Mouse (Mus musculus) liver, embryonic 13.5 days (tissue): ENCODE measurements at regions not wholly inside any gene's neighbourhood (a gene's known extent, or its start where the extent isn't known, plus 50 kb on each side); places are given as distances from the start of the nearest gene placed in this dataset.
"Not testable (repeated sequence)": the region's sequence is repeated elsewhere in the genome, so short reads cannot be mapped to it uniquely, and the experiment has no call there.

Experiments
- ATAC-seq: fragments of 200-750 bp; cut with Nextera tagmentation; 2 replicates; pipeline ENCODE4 v1.8.0; 2017; ENCODE audit warnings: low read depth, mild to moderate bottlenecking, moderate number of reproducible peaks, moderate library complexity
- DNase-seq: peaks from one replicate; pipeline ENCODE4 v3.0.0; 2022
- H3K27ac ChIP-seq: fragments of 300-500 bp; sonication (generic); 2 replicates; pipeline ENCODE4 v1.5.1; 2015; ENCODE audit warnings: moderate library complexity, mild to moderate bottlenecking, inconsistent platforms
- H3K27me3 ChIP-seq: fragments of 300-500 bp; sonication (generic); 2 replicates; pipeline ENCODE4 v1.6.1; 2015; ENCODE audit warnings: mild to moderate bottlenecking, inconsistent platforms
- H3K36me3 ChIP-seq: fragments of 300-500 bp; sonication (generic); 2 replicates; pipeline ENCODE4 v1.6.1; 2015; ENCODE audit warnings: mild to moderate bottlenecking, inconsistent platforms
- H3K4me1 ChIP-seq: fragments of 300-500 bp; sonication (generic); replicated peaks from 2 replicates; pipeline ENCODE4 v1.6.1; 2015; ENCODE audit warnings: inconsistent platforms
- H3K4me2 ChIP-seq: fragments of 300-500 bp; sonication (generic); 2 replicates; pipeline ENCODE4 v1.6.1; 2015; ENCODE audit warnings: inconsistent platforms, mild to moderate bottlenecking, moderate library complexity
- H3K4me3 ChIP-seq: fragments of 300-500 bp; sonication (generic); replicated peaks from 2 replicates; pipeline ENCODE4 v1.5.1; 2015; ENCODE audit warnings: mild to moderate bottlenecking, inconsistent platforms
- H3K9ac ChIP-seq: fragments of 300-500 bp; sonication (generic); 2 replicates; pipeline ENCODE4 v1.6.1; 2015; ENCODE audit warnings: mild to moderate bottlenecking, inconsistent platforms
- H3K9me3 ChIP-seq: fragments of 300-500 bp; sonication (generic); replicated peaks from 2 replicates; pipeline ENCODE4 v1.6.1; 2016; ENCODE audit warnings: inconsistent platforms
- WGBS: fragments of 180-500 bp; shearing (Covaris S2); methylation state at CpG from one replicate; pipeline ENCODE4 v1.1.7; 2015; ENCODE audit not compliant: insufficient replicate concordance; 5-methylcytosine and 5-hydroxymethylcytosine counted together

DNA sequence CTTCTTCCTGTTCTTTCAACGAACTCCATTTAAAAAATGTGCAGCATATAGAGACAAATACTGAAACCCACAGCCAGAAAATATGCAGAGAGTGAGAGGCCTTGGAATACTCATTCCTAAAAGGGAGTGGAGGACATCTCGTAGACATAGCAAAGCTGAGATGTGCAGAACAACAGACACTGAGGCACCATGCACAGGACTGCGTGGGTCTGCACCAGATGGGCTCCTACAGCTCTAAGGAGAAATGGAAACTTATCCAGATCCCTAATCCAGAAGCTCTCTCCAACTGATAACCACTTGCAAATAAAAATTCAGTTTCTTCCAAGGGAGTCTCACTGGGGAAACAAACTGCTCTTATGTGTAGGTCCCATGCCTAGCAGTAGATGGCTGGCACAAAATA, 101.6 kb downstream of the Slc25a24 start:
- H3K9me3 ChIP-seq = no peaks in the 10 kb centered on the region

DNA sequence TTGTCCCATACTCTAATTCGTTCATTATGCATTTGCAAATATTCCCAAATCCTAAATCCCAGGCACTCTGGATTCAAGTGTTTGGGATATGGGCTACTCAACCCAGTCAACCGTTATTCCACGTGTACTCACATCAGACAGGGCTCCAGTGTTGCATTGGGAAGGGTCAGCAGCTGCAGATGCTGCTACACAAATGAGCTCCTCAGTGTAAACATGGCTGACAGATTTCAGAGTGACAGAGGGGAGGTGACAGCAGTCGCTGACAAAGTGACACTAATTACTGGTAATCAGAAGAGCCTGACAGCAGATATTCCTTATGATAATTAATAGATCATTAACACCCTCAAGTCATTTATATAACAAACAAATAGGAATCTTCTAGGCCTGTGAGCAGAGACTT, 106.2 kb upstream of the Vav3 start:
- Histone ChIP-seq H3K4me2 (no peak overlapping the region), H3K4me3 (no peak overlapping the region), H3K9me3 (no peaks in the 10 kb centered on the region), H3K4me1 (no peaks in the 10 kb centered on the region), H3K36me3 (no peaks in the 10 kb centered on the region), H3K9ac (no peak overlapping the region), H3K27me3 (no peaks in the 10 kb centered on the region), H3K27ac (no peak overlapping the region)
- DNase-seq (no peak), ATAC-seq (no peak)
- 52% methylated on average over 4 of the region's 4 CpGs for WGBS

More for the DNA sequence above, 101.6 kb downstream of the Slc25a24 start:
- Histone ChIP-seq H3K36me3 (no peaks in the 10 kb centered on the region), H3K4me3 (no peak overlapping the region), H3K4me2 (no peak overlapping the region), H3K27me3 (no peaks in the 10 kb centered on the region), H3K27ac (no peak overlapping the region), H3K4me1 (no peaks in the 10 kb centered on the region), H3K9ac (no peak overlapping the region)
- DNase-seq = no peak
- WGBS = 53% methylated on average over 3 of the region's 3 CpGs
- no peak for ATAC-seq

- WGBS = 31% methylated on average over 5 of the region's 5 CpGs
- H3K27me3 ChIP-seq = no peaks in the 10 kb centered on the region
- DNase-seq (no peak), ATAC-seq (no peak)
- H3K9me3 ChIP-seq = no peaks in the 10 kb centered on the region
- no peak overlapping the region for H3K27ac ChIP-seq
- no peaks in the 10 kb centered on the region for H3K36me3 ChIP-seq
- no peak overlapping the region for H3K9ac ChIP-seq
- no peak overlapping the region for H3K4me2 ChIP-seq
- no peaks in the 10 kb centered on the region for H3K4me1 ChIP-seq
- H3K4me3 ChIP-seq = no peak overlapping the region
Observed at GRCm38 (mm10) chr3:109236918-109237317, 103.5 kb upstream of the Vav3 start.

GRCm38 (mm10) chr3:109243491-109243890, 97.0 kb upstream of the Vav3 start:
- no peaks in the 10 kb centered on the region for H3K4me1 ChIP-seq
- DNase-seq (no peak), ATAC-seq (no peak)
- no peaks in the 10 kb centered on the region for H3K9me3 ChIP-seq
- H3K27me3 ChIP-seq = no peaks in the 10 kb centered on the region
- WGBS = 64% methylated on average over 1 of the region's 1 CpGs
- no peak overlapping the region for H3K4me2 ChIP-seq
- H3K27ac ChIP-seq = no peak overlapping the region
- no peaks in the 10 kb centered on the region for H3K36me3 ChIP-seq
- H3K4me3 ChIP-seq = no peak overlapping the region
- no peak overlapping the region for H3K9ac ChIP-seq

GRCm38 (mm10) chr3:109248801-109249200, 91.7 kb upstream of the Vav3 start:
- no peak overlapping the region for H3K9ac ChIP-seq

GRCm38 (mm10) chr3:109249359-109249758, 91.1 kb upstream of the Vav3 start:
- Histone ChIP-seq H3K4me1 (0 out of 2 replicates have a peak, but pooled peaks cover 3% of the 10 kb centered on the region), H3K9me3 (no peaks in the 10 kb centered on the region), H3K27ac (no peak overlapping the region), H3K4me2 (no peak overlapping the region), H3K36me3 (no peaks in the 10 kb centered on the region), H3K4me3 (no peak overlapping the region), H3K27me3 (no peaks in the 10 kb centered on the region), H3K9ac (no peak overlapping the region)
- WGBS = 32% methylated on average over 1 of the region's 1 CpGs
- ATAC-seq = no peak
- no peak for DNase-seq

More at GRCm38 (mm10) chr3:109248801-109249200, 91.7 kb upstream of the Vav3 start:
- Histone ChIP-seq H3K4me3 (no peak overlapping the region), H3K4me1 (0 out of 2 replicates have a peak, but pooled peaks cover 3% of the 10 kb centered on the region), H3K27me3 (no peaks in the 10 kb centered on the region), H3K9me3 (no peaks in the 10 kb centered on the region), H3K27ac (no peak overlapping the region), H3K36me3 (no peaks in the 10 kb centered on the region), H3K4me2 (no peak overlapping the region)
- ATAC-seq (no peak), DNase-seq (no peak)
- 26% methylated on average over 1 of the region's 1 CpGs for WGBS

DNA sequence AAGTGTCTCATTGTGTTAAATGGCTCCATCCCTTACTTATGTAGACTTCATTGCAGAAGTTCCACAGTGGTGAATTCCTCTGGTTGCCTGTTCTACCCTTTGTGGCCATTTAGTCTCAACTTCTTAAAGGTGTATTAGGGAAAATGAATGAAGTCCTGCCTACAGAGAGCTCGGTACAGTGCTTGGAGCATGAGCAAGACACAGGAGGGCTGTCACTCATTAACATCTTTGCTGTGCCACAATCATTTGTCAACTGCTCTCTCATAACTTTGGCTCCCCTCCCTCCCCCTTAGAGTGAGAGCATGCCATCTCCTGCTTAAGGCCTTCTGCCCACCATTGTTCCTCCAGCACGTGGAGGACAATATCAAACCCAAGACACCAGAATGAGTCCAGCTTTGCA, 90.5 kb upstream of the Vav3 start:
- Histone ChIP-seq H3K27me3 (no peaks in the 10 kb centered on the region), H3K9me3 (no peaks in the 10 kb centered on the region), H3K4me3 (no peak overlapping the region), H3K4me2 (no peak overlapping the region), H3K9ac (no peak overlapping the region), H3K36me3 (no peaks in the 10 kb centered on the region), H3K4me1 (0 out of 2 replicates have a peak, but pooled peaks cover 3% of the 10 kb centered on the region), H3K27ac (no peak overlapping the region)
- WGBS = 55% methylated on average over 2 of the region's 2 CpGs
- ATAC-seq = no peak
- DNase-seq = no peak

DNA sequence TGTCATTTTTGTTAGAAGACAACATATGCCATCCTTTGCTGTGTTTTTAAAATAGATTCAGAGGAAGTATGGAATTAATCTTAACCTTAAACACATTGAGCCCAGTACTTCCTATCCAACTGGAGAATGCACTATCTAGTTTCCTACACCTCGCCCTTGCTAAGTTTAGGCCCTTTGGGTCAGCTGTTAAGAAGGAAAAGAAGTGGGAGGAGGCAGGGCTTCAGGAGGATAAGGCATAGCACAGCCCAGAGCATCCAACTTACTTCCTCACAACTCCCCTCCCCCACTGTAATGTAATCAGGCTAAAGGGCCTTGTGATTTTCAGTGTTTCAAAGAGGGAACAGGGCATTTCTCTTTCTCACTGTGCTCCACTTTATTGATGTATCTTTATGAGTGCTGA, 88.7 kb upstream of the Vav3 start:
- H3K4me1 ChIP-seq = 0 out of 2 replicates have a peak, but pooled peaks cover 3% of the 10 kb centered on the region
- no peak for DNase-seq
- no peak overlapping the region for H3K9ac ChIP-seq
- H3K4me2 ChIP-seq = no peak overlapping the region
- ATAC-seq = peak; percentile 66
- no peak overlapping the region for H3K4me3 ChIP-seq
- no peaks in the 10 kb centered on the region for H3K36me3 ChIP-seq
- no peaks in the 10 kb centered on the region for H3K27me3 ChIP-seq
- H3K27ac ChIP-seq = no peak overlapping the region
- WGBS = 5% methylated on average over 1 of the region's 1 CpGs
- no peaks in the 10 kb centered on the region for H3K9me3 ChIP-seq

GRCm38 (mm10) chr3:109254001-109254630, 86.3 kb upstream of the Vav3 start:
- DNase-seq (no peak), ATAC-seq (no peak)
- Histone ChIP-seq H3K27ac (no peak overlapping the region; the same call in 1 of the 2 replicates), H3K27me3 (no peaks in the 10 kb centered on the region), H3K4me1 (0 out of 2 replicates have a peak, but pooled peaks cover 3% of the 10 kb centered on the region), H3K4me3 (no peak overlapping the region), H3K36me3 (no peaks in the 10 kb centered on the region), H3K9me3 (no peaks in the 10 kb centered on the region), H3K4me2 (no peak overlapping the region), H3K9ac (no peak overlapping the region)
- WGBS = 54% methylated on average over 9 of the region's 9 CpGs

GRCm38 (mm10) chr3:109254957-109255356, 85.5 kb upstream of the Vav3 start:
- 33% methylated on average over 5 of the region's 5 CpGs for WGBS
- peak; percentile 58; the same call in 1 of the 2 replicates for ATAC-seq
- H3K9me3 ChIP-seq = no peaks in the 10 kb centered on the region
- no peak overlapping the region for H3K27ac ChIP-seq
- H3K27me3 ChIP-seq = no peaks in the 10 kb centered on the region
- H3K4me3 ChIP-seq = no peak overlapping the region
- no peak overlapping the region for H3K4me2 ChIP-seq
- no peak overlapping the region for H3K9ac ChIP-seq
- 0 out of 2 replicates have a peak, but pooled peaks cover 3% of the 10 kb centered on the region for H3K4me1 ChIP-seq
- no peaks in the 10 kb centered on the region for H3K36me3 ChIP-seq
- DNase-seq = peak; percentile 4

GRCm38 (mm10) chr3:109256723-109257122, 83.7 kb upstream of the Vav3 start:
- Histone ChIP-seq H3K4me3 (no peak overlapping the region), H3K9ac (no peak overlapping the region), H3K27me3 (no peaks in the 10 kb centered on the region), H3K36me3 (no peaks in the 10 kb centered on the region), H3K4me1 (0 out of 2 replicates have a peak, but pooled peaks cover 3% of the 10 kb centered on the region), H3K27ac (no peak overlapping the region), H3K9me3 (no peaks in the 10 kb centered on the region), H3K4me2 (no peak overlapping the region)
- DNase-seq = no peak
- WGBS = 76% methylated on average over 5 of the region's 5 CpGs
- no peak for ATAC-seq

GRCm38 (mm10) chr3:109266947-109267346, 73.5 kb upstream of the Vav3 start:
- not testable (repeated sequence) for H3K4me2 ChIP-seq, H3K36me3 ChIP-seq, H3K4me1 ChIP-seq, H3K27me3 ChIP-seq, H3K4me3 ChIP-seq, H3K9ac ChIP-seq, DNase-seq, H3K9me3 ChIP-seq
- WGBS = 23% methylated on average over 8 of the region's 8 CpGs
- H3K27ac ChIP-seq = 0 out of 2 replicates have a peak overlapping the region, but pooled peaks have one; percentile 51
- 0 out of 2 replicates have a peak, but pooled peaks have one; percentile 48 for ATAC-seq
